Mouse (Mus musculus): ENCODE measurements at regions not wholly inside any gene's neighbourhood (a gene's known extent, or its start where the extent isn't known, plus 50 kb on each side); places are given as distances from the start of the nearest gene placed in this dataset.
"Not testable (repeated sequence)": the region's sequence is repeated elsewhere in the genome, so short reads cannot be mapped to it uniquely, and the experiment has no call there.

- DNase-seq: no peak
These were observed 377.1 kb upstream of the Ngly1 start for GRCm38 (mm10) chr14:15872013-15872412.

GRCm38 (mm10) chr14:15880146-15880545, 368.9 kb upstream of the Ngly1 start:
- no peak for DNase-seq

DNA sequence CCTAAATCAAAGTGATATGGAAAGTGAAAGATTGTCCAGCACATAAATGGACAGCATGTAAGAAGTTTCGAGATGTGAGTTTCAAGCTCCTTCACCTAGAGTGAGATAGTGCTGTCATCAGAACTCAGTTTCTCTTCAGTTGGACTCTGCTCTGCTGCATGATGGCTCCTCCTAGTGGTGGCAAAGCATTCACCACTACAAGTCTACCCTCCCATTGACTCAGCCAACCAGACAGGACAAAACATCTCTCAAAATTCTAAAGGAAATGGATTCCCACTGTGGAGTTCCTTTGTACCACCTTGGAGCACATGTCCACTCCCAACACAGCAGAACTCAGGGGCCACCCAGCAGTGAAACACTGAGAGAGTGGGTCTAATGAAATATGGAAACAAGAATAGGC, 367.8 kb upstream of the Ngly1 start:
- DNase-seq: peak; percentile 5

GRCm38 (mm10) chr14:15884641-15885340, 364.3 kb upstream of the Ngly1 start:
- no peak for DNase-seq

DNA sequence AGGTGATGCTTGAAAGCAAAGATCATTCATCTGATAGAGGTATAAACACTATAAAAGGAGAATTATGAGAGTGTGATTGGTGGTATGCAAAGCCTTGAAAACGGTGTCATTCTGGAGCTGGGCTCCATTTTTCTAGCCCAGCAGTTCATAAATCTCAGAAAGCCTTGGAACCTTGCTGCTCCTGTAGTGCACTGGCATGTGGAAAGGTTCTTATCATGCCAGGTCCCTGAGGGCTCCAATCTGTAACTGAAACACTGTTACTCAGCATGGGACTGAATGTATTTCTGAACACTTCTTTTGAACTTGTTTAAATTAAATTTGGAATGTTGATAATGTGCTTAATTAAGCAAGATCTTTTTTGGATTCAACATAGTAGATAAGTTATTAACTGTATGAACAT, 352.0 kb upstream of the Ngly1 start:
- no peak for DNase-seq

DNA sequence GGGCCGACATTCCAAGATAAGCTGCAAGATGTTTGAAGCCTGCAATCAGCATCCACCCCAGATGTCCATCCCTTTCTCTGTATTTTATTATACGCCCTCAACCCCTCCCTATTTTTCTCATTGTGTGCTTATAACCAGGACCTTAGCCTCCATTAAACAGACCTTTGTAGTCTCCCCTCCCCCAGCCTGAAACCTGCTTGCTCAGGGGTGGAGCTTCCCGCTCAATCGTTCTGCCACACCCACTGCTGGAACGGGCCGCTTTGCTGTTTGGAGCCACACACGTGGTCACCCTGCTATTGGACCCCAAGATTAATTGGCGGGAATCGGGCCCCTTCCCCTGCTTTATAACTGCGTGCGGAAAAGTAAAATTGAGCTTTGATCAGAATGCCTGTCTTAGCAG, 342.7 kb upstream of the Ngly1 start:
- DNase-seq: not testable (repeated sequence)

- not testable (repeated sequence) for DNase-seq
These were observed 335.9 kb upstream of the Ngly1 start for GRCm38 (mm10) chr14:15913206-15913605.

GRCm38 (mm10) chr14:15914176-15914575, 334.9 kb upstream of the Ngly1 start:
- DNase-seq: no peak

- not testable (repeated sequence) for DNase-seq
These were observed 324.4 kb upstream of the Ngly1 start for GRCm38 (mm10) chr14:15924676-15925075.

DNA sequence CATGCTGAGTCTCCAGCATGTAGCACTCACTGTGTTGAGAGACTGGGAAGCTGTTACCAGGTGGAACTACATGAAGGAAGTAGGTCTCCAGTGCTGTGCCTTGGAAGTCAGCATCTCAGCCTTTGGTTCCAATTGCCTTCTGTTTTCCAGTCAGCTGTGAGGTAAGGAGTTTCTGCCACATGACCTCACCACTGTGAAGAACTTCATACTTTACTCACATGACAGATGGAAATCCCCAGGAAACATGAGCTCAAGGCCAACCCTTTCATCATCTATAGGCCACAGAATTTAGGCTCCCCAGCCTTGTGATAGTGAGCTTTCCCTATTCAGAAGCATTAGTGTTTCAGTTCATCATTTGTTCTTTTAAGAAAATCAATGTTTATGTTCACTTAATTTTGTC, 314.4 kb upstream of the Ngly1 start:
- DNase-seq: no peak

DNA sequence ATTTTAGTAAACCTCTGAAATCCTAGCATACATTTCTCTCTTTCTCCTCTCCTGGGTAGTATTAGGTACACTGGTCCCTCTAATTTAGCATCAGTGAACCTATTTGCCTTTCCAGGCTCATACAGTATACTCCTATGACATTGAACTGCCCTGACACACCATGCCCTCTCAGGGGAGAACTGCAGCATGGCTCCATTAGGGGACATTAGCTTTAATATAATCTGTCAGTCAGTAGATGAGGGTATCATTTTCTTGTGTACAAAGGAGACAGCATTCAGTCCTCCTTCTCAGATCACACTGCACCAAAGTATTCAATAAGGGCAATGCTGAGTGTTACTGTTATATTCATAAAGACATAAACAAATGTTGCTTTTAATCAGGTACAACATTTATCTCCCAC, 278.8 kb upstream of the Ngly1 start:
- no peak for DNase-seq

- DNase-seq: no peak
These were observed 278.3 kb upstream of the Ngly1 start for GRCm38 (mm10) chr14:15970767-15971166.

GRCm38 (mm10) chr14:15971306-15971705, 277.8 kb upstream of the Ngly1 start:
- no peak for DNase-seq

DNA sequence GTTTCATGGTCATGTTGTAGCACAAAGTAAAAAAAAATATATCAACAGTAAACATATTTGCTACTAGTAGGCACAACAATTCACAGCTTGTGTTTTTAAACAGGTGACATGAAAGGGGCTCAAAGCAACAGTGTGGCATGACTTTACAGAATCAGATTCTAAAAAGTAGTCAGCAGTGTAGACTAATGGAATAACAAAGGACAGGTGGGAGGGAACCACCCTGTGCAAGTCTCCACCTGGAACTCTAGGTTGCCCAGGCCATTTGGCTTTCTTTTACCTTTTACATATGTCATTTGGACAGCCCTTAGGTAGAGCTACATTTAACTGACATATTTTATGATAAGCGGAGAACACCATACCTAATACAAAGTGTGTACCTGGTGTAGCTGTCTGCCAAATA, 271.7 kb upstream of the Ngly1 start:
- DNase-seq: no peak

- no peak for DNase-seq
These were observed 270.8 kb upstream of the Ngly1 start for GRCm38 (mm10) chr14:15978329-15978728.

GRCm38 (mm10) chr14:16005409-16005808, 243.7 kb upstream of the Ngly1 start:
- no peak for DNase-seq

DNA sequence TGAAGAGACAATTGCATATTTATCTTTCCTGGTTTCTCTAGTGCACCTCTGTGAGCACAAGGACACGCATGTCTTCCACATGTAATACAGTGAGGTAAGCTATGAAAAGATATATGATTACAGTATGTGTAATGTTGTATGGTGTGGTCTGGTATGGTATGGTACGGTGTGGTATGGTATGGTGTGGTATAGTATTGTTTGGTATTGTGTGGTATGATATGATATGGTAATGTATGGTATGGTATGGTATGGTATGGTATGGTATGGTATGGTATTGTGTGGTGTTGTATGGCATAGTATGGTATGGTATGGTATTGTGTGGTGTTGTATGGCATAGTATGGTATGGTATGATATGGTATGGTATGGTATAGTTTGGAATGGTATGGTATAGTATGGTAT, 242.1 kb upstream of the Ngly1 start:
- DNase-seq: no peak

DNA sequence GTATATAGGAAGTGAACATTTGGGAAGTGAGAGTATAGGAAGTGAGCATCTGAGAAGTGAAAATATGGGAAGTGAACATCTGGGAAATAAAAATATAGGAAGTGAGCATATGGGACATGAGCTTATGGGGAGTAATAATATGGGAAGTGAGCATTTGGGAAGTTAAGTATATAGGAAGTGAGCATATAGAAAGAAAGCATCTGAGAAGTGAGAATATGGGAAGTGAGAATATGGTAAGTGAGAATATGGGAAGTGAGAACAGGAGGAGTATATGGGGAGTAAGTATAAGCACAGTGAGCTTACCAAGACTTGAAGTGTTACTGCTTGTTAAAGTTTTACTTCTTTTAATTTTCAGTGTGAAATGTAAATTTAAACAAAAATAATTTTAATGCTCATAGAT, 239.3 kb upstream of the Ngly1 start:
- DNase-seq: no peak

DNA sequence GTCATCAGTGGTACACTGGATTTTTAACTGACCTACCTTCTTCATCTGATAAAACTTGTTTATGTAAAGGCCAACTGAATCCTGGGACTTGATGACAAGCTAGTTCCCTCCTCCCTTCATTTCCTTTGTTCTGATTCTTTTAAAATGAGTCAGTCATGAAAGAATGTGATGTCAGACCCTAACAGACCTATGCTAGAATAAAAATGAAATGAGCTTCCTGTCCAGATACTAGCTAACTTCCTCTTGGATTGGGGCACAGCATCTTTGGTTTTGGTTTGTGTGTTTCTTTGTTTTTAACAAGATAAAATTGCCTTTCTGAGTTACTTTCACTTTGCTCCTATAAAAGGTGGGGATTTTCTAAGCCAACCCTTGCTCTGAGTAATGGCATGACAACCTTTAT, 225.2 kb upstream of the Ngly1 start:
- DNase-seq: no peak

GRCm38 (mm10) chr14:16037771-16038170, 211.3 kb upstream of the Ngly1 start:
- no peak for DNase-seq

GRCm38 (mm10) chr14:16038336-16038735, 210.7 kb upstream of the Ngly1 start:
- no peak for DNase-seq

DNA sequence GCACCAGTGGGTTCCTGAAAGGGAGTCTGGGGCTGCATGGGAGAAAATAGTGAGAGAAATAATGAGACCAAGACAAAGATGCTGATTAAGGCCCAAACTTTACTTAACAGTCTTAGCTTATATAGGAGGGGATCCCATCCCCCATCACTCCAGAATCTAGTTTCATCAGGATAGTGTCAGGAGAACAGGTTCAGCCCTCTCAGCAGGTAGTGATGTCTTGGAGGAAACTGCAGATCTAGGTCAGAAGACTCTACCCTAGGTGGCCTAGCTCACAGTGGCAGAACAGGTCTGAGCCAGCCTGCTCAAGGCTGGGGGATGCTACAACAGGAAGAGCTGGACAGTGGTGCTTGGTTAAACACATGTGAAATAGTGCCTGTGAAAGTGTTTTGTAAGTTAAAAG, 204.6 kb upstream of the Ngly1 start:
- DNase-seq: no peak

DNA sequence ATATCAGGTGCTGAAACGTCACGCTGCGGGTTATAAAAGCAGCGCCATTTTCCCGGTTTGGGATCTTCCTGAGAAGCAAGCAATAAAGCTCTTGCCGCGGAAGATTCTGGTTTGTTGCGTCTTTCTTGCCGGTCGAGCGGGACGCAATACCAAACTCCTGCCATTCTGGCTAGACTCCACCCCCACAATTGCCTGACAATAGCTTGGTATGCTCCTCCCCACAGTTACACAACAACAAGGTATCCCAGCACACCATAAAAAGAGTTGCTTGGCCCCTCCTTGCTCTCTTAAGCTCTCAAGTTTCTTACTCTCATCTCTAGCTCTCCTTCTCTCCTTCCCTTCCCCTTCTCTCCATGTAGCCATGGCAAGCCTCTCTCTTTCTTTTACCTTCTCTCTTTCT, 176.5 kb upstream of the Ngly1 start:
- not testable (repeated sequence) for DNase-seq

DNA sequence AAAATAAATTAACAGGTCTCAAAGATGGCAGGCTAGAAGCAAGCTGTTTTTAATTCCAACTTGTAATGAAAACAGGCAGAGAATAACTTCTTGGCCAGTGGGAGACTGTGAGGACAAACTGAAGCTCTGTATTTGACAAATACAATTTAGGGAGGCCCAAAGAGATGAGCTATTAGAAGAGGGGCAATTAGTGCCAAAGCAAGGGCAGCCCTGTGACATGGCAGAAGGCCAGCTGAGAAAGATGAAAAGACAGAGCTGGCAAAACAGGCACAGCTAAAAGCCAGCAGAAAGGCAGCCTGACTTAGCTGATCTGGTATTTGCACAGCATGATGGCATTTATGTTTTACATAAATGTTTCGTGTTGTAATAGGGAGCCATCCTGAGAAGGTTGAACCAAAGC, 175.0 kb upstream of the Ngly1 start:
- DNase-seq: peak; percentile 3

DNA sequence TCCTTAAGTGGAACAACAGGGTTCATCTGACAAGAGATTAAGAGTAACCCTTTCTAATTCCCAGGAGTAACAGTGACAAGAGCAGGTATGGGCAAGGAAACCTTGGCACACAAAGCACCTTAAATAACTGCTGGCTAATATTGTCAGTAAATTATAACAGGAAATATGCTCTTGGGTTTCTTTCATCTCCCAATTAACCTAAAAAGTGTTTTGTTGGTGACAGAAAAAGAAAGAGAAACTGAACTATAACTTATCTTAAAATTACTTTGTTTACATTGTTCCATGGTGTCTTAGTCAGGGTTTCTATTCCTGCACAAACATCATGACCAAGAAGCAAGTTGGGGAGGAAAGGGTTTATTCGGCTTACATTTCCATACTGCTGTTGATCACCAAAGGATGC, 170.0 kb upstream of the Ngly1 start:
- DNase-seq: no peak

Data from right cerebral cortex, postnatal 4 days (tissue).